Mouse (Mus musculus) 3134 (cell line): ENCODE data around the gene Timm8a2.

Source experiments
- DNase-seq: peaks from one replicate; pipeline ENCODE4 v3.0.0-alpha.2; 2011; ENCODE audit warnings: low spot score; ENCODE audit not compliant: insufficient read length; ENCODE audit errors: extremely low read depth

The Timm8a2 gene

DNA sequence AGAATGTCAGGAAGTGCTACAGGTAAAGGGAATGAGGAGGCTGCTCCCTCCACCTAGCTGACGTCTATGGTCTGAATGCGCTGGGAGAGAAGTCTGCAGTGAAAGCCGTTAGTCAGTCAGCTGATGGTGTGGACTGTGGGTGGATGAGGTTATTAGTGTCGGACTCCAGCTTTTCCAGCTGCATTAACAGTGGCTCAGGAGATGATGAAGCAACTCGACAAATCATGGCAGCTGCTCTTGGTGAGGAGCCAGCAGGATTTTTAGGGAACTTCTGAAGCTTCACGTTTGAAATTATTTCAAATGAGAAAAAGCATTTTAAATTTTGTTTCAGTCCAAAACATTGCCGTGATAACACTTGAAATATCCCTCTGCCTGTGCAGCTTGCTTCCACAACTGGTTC, 24.2 kb upstream of the Timm8a2 start:
- DNase-seq, result no peak

DNA sequence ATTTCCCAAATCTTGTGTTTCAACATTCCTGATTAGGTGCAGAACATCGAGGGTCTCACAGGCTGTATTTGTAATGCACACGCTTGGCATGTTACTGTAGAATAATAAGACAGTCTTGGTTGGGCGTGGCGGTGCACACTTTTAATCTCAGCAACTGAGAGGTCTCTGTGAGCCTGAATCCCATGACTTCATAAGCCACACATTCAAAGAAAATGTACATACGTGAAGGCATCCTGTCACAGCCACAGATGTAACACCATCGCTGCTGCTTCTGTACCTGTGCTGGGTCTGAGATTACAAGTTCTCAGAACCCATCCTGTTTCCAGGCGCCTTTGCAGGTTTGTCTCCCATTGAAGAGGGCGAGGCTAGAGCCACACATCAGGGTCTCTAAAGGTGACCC, 22.7 kb upstream of the Timm8a2 start:
- no peak for DNase-seq

DNA sequence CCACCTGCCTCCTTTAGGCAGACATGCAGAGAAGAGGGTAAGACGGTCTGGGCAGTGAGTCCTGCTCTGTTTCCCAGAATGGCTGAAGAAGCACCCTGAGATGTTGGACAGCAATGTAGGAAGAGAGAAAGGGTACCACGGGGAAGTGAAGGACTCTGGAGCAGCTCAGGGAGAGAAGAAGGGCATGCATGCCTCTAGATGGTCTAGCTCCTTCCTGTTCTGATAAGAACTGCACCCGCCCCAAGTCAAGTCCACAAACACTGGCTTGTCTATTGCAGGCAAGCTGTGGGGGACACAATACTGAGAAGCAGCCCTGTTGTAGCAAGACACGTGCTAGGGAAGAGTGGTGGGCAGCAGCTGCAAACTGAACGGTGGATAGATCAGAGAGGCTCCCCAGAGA, 22.3 kb upstream of the Timm8a2 start:
- no peak for DNase-seq

DNA sequence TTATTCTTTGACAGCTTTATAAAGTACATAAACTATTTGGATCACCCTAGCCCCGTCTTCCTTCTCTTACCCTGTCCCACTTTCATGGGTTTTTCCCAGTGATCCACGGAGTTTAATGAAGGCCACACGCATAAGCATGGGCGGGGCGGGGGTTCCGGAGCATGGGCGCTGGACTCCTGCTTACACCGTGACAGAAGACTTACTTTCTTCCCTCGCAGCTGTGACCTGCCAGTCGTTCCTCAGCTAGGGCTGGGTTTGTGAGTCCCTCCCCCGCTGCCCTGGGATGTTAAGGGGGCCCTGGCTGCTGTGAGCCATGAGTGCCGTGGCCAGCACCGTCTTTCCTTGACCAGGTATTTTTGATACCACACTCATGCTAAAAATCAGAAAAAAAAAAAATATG, 21.7 kb upstream of the Timm8a2 start:
- no peak for DNase-seq

DNA sequence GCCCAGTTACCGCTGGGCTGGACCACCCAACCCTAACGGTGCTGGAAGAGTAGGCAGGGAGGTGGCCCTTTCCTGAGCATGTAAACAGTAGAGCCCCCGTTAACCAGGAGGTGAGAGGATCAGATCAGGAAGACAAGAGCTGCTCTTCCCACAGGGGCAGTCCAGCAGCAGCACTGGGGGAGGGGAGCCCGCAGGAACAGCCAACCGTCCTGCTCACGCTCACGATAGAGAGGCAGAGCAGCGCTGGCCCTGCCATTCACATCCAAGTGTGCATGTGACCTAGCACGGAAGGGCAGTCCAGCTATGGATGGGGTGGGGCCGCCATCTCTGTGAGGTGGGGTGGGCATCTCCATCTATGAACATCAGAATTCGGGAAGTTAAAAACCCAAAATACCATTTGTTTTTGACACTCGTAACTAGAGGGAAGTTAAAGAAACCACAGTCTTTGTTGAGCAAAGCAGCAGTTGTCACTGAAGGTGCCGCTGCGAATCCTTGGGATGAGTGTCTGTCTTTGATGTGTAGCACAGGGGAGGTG, 21.0 kb upstream of the Timm8a2 start:
- no peak for DNase-seq

DNA sequence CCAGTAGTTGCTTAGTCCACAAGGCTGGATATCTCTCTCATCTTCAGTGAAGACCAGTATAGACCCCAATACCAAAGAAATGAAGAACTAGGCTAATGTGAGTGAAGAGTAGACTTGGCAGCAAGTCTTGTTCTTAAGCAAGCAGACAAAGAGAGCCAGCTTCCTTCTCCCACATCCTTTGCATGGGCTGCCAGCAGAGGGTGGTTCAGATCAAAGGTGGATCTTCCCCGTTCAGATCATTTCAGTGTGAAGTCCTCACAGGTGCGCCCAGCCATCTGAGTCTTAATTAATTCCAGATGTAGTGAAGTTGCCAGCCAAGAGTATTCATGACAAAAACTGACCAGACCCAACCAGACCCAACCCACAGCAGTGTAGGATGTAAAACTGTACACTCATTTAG, 16.5 kb upstream of the Timm8a2 start:
- DNase-seq, result no peak

GRCm38 (mm10) chr14:122019389-122019788, 15.1 kb upstream of the Timm8a2 start:
- DNase-seq, result no peak

DNA sequence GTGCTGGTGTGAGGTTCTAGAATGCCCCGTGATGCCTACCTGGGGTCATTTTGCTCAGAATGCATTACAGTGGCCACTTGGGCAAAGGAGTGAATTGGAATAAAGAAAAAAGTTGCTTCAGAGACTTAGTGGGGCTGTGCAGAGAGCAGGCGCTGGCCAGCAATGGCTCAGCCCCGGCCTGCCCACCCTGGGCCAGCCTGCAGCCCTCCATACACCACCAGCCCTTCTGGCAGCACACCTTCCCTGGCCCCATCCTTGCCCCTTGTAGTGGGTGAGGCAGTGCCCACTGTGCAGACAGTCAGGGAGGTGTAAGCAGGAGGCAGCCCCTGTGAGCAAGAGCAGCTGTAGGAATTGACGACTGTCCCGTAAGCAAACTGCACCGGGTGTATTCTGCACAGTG, 13.9 kb upstream of the Timm8a2 start:
- no peak for DNase-seq

GRCm38 (mm10) chr14:122023054-122023453, 11.4 kb upstream of the Timm8a2 start:
- DNase-seq, result no peak

- no peak for DNase-seq
Measured at GRCm38 (mm10) chr14:122023928-122024327, 10.5 kb upstream of the Timm8a2 start.

DNA sequence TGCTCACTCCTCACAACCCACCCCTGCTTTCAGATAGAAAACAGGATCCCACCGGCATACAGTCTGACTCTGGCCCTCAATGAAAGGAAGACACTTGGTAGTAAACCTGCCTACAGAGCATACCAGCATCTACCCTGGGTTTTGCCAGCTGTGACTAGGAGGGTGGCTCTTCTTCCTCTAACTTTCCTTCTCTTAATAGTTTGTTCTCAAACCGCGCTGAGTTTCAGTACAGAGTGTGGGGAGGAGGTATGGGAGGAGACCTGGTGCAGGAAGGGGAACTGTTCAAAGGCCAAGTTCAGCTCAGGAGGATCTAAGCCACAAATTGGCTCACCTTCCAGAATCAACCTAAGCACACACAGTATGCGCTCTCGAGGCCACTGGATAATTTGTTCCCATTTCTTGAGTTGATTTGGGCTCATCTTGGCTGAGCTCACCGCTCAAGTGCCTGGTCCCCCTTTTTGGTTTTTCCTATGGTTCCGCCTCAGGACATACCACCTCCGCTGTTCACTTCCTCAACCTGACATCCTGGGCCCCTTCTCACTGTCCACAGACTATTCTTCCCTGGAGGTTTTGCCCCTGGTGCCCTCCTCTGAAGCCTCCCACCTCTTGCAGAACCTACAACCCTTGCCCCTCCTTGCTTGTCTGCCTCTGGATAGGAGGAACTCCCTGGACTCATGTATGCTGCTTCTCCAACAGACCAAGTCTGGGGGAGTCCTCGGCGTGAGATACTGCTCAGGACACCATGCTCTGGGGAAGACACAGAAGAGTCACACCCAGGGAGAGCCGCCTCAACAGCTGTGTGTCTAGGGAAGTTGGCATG, 5.3 kb upstream of the Timm8a2 start:
- DNase-seq, result no peak

- DNase-seq, result no peak
Measured at GRCm38 (mm10) chr14:122029851-122030250, 4.6 kb upstream of the Timm8a2 start.

DNA sequence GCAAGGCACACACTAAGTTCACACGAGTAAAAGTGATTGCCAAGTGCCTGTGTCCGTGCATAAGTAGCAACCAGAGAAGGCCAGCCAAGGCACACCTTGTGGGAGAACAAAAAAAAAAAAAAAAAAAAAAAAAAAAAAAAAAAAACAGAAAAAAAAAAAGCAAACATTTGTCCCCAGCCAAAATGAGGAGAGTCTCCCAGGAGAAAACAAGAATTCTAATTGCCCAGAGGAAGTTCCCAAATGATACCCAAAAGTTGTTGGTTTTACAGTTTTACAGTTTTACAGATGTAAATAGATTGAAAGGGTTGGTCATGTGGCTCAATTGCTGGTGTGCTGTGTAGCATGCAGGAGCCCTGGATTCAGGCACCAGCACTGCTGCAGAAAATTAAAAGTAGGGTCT, 2.4 kb upstream of the Timm8a2 start:
- no peak for DNase-seq

DNA sequence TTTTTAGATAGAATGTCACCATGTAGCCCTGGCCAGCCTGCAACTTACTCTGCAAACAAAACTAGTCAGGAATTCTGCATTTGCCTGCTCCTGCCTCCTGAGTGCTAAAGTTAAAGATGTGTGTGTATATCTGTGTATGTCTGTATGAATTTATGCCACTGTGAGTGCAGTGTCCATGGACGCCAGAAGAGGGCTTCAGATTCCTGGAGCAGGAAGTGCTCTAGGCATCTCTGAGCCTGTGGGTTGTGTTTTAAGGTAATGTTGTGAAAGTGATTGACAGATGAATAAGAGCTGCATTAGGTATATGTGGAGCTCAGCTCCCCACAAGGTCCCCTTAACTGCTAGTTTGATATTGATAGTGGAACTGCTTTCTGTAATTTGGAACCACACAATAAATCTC, 707 bp downstream of the Timm8a2 start:
- no peak for DNase-seq

GRCm38 (mm10) chr14:122035860-122036259, 1.4 kb downstream of the Timm8a2 start:
- DNase-seq, result no peak

DNA sequence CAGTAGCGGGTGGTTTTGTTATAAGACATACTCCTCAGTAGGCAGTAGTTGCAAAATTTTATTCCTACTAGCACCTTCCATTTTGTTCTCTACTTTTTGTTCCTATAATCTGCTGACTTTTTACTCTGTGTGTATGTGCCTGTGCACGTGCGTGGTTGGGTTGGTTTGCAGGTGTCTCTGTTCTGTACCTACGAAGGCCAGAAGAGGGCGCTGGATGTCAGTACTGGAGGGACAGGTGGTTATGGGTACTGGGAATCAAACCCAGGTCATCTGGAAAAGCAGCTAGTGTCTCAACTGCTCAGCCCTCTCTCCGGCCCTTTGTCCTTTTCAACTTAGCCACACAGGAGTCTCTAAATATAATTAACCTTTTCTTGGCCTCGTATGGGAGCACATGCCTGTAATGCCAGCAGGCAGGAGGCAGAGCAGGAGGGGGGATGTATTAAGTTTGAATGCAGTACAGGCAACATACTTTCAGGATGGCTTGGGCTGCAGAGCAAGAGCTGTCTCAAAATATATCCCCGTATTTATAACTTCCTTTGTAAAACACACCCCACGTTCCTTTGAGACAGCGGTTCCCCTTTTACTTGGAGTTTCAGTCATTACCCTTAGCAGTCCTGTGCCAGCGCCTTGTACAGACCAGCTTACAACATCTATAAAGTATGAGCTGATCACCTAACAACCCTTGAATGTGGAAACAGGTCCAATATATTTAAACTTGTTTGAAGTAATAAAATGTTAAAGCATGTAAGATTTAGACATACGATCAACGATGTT, 4.6 kb downstream of the Timm8a2 start:
- DNase-seq, result no peak

DNA sequence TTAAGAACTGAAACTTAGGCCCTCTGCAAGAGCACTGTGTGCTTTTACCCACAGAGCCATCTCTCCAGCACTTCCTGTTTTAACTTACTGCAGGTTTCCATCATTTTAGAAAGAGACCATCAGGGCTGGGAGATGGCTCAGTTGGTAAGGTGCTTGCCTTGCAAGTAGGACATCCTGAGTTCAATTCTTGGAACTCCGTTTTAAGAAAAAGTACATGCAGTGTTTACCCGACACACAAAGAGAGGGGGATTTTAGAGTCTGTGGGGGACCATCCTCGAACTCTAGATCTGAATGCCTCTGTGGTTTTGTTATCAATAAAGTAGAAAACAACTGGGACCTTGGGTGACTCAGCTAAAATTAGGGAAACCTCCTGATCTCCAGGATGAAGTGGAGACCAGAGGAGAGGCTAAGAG, 6.9 kb downstream of the Timm8a2 start:
- DNase-seq, result no peak

DNA sequence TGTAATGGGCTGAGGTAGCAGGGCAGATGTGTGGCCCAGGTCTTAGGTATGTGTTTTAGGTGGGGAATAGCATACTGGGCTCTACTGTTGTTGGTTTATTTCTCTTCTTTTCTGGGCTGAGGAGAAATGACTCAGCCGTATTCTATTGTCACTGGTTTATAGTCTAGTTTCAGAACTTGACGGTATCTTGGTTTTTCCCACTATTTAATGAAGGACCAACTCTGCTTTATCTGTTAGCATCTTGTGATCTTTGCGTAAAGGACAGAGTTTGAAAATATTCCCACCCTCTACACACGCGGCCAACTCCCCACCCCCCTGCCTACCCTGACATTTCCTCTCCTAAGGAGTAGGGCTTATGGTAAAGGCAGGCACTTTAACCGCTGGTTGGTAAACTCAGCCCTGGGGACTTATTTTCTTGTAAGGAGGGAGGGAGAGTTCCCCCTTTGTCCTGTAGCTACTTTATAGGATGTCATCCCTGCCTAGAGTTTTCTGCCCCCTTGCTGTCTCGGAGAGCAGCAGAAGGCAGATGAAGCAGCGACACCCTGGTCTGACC, 7.7 kb downstream of the Timm8a2 start:
- DNase-seq, result no peak

DNA sequence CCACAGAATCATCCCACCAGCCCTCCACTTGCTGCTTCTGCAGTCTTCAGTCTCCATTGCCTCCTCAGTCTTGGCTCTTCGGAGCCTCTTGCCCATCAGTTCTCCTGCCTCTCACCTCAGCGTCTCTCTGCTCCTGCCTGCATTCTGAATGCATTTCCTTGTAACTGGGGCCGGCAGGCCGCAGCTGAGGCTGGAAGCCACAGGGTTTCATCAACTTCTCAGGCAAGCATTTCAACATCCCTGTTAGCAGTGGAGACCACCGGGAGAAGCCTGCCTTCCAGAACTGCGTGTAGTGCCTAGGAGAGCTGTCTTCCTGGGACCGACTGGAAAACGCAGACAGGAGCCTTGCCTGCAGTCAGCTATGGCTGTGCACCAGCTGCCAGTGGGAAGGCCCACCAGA, 13.3 kb downstream of the Timm8a2 start:
- DNase-seq, result no peak

DNA sequence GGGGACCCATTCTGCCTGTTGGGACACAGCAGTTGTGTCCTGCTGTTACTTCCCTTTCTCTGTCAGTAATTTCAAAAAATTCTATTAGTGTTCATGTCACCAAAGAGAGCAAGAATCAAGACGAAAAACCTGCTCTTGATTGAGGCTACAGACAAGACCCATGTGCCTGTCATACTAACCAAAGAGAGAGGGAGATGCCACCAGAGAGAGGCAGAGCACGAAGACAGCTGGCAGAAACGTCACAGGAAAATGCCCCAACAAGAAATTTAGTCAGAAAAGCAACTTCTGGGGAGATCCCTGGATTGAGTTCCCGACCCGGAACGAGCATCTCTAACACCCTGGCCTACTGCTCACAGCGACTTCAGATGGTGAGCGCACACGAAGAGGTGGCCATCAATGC, 14.3 kb downstream of the Timm8a2 start:
- no peak for DNase-seq

DNA sequence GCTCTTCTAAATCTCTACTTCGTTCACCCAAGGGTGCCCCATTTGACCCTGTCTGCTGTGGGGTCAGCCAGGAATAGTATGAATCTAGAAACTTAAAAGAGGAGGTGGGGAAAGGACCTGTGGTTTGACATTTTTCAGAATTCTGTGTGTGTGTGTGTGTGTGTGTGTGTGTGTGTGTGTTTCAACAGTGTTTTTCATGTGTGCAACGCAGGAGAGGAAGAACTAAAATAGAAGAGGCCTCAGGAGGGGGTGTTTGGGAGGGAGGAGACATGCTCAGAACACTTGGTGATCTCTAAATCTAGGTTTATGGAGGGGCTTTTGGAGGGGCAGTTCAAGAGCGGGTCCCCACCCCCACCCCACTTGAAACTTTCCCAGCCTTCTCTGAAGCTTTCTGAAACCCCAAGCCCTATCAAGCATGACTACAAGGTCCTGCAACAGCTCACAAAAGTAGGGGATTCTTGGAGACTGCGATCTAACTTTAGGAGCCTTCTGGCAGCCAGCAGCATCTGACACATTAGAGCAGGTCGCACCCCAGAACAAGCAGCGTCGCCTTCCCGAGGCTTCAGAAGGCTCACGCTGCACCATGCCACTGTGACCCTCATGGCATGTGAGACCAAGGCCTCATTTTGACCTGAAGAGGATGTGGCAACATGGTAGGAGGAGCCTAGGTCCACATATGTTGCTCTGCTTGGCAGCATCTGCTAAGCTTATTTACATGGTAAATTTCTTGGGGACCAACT, 18.6 kb downstream of the Timm8a2 start:
- no peak for DNase-seq
